Mouse (Mus musculus) liver, embryonic 14.5 days (tissue): Measurements from ENCODE around the gene Phactr1.

Experiments
- CTCF ChIP-seq: IDR thresholded peaks from 2 replicates; pipeline ENCODE4 v1.5.1; 2016; ENCODE audit warnings: antibody characterized with exemption, low read depth, control low read depth
- EP300 ChIP-seq: IDR thresholded peaks from 2 replicates; pipeline ENCODE4 v1.6.1; 2016; ENCODE audit warnings: antibody characterized with exemption, low read depth

DNA sequence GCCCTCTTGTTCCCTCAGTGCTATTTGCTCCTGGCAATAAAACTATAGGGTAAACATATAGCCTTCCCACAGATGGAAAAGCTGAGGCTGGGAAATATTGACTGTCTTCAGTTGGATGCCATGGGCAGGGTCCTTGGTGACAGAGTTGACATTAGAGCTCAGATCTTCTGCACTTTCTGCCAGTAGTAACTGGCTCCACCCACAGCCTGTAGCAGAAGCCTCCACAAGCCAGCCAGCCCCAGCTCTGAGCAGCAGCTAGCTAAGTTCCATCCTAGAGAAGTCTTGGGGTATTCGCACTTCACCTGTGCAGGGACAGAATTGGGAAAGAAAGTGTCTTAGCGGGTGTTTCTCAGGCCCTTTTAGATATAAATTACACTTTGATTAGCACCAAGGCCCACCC, 390.5 kb downstream of the Phactr1 start:
- TF ChIP-seq CTCF (no peak), EP300 (no peak)
